Mouse (Mus musculus): ENCODE results near the gene Ibtk. TPM values are rescaled to one million over a fixed set of nuclear protein-coding genes. Genes with fewer than 3 reads are reported as not detected.
"Not testable (repeated sequence)": the region's sequence is repeated elsewhere in the genome, so short reads cannot be mapped to it uniquely, and the experiment has no call there.

The Ibtk gene
- 10 to 100 TPM; 25.5 to 27.6 (median 26.6) TPM for total RNA-seq (2022)

GRCm38 (mm10) chr9:85749142-85749921 lies at the start of gene Ibtk:
Gene Ibtk (minus strand): TSS chr9:85749334.
- DNase-seq (ENCODE audit: low spot score in 2 of 2) = peak; percentile 96 to 100

- DNase-seq (ENCODE audit: low spot score in 2 of 2) = not testable (repeated sequence)
These were observed 42.4 kb upstream of the Ibtk start for GRCm38 (mm10) chr9:85791521-85791920.

DNA sequence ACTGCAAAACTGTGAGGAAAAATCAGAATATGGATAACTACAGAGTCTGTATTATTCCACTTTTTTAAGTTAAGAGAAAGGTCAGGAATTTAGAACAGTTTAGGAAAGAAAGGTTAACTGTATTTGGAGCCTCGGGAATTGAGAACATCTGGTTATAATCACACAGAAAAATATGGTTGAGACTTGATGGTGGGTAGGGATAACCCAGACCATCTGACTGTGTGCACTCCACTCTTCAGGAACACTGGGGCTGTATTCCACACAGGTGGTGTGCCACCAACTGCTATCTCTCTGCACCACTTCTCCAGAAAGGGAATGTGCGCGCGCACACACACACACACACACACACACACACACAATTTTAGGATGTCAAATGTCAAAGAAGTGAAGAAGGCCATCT lies 31.1 kb upstream of the Ibtk start:
- DNase-seq (ENCODE audit: low spot score in 2 of 2) = no peak

GRCm38 (mm10) chr9:85779458-85779857 lies 30.3 kb upstream of the Ibtk start:
- no peak for DNase-seq (ENCODE audit: low spot score in 2 of 2)

- peak; percentile 13 to 64 for DNase-seq (ENCODE audit: low spot score in 2 of 2)
These were observed 28.4 kb upstream of the Ibtk start for GRCm38 (mm10) chr9:85777544-85777943.

DNA sequence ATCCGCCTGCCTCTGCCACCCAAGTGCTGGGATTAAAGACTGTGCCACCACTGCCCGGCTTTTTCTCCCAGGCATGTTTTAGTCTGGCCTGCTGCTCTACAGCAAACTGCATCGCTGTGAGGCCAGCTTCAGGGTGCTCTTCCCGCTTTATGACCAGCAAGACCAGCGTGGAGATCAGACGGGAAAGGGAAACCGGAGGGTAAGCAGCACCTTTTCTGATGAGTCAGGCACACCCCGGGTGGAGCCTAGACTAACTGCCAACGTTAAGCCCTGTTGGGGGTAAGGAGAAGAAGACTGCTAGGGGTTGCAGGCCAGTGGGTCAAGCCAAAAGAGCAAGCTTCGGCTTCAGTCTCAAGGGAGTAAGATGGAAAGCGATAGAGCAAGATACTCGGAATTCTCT lies 23.1 kb upstream of the Ibtk start:
- DNase-seq (ENCODE audit: low spot score in 2 of 2) = no peak

DNA sequence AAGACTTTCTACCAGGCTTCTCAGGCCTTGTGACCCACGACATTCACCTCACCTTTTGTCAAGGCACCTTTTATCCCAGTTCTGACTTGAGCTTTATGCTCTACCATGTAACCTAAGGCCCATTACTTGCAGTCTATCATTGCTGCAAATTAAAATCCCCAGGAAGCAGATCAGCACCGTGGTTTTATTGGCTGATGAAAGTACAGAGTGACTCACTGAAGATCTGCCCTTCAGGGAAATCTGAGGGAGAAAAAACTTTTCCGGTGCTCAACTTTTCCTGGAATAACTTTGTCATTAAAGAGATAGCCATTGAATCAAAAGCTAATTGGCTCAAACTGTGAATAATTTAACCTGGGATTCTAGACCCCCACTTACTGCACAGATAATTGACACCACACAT lies 22.3 kb upstream of the Ibtk start:
- DNase-seq (ENCODE audit: low spot score in 2 of 2) = no peak

DNA sequence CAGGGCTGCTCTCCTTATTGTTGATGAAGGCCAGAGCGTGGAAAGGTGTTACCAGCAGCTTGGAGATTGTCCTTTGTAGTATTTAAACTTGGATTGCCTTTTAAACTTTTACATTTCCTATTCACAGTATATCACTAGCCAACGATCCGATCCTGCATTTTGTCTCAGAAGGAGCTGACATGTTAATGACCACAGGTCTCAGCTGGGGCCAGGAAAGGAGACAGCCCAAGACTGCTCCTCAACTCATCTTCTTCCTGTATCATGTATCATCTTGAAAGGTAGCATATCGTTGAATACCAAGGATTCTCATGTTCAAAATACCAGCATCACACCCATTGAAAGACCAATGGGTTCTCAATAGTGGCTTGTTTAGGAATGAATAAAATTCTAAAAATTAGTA lies 21.2 kb upstream of the Ibtk start:
- no peak for DNase-seq (ENCODE audit: low spot score in 2 of 2)

- DNase-seq (ENCODE audit: low spot score in 2 of 2) = no peak
These were observed 20.1 kb upstream of the Ibtk start for GRCm38 (mm10) chr9:85769057-85769789.

DNA sequence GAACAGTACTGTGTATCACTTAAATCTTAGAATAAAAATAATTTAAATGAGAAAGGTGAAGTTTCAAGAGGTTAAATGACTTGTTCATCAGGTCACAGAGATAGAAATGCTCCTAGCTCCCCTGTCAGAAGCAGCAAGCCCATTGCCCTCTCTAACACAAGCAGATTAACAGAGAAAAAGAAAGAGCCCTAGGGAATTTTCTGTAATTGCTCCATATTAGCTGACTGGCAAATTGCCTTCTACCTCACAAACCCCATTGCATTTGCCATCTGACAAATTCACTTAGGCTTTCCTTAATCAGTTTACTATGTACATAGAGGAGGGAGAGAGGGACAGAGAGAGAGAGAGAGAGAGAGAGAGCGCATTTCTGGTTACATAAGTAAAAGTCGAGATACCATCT lies 18.1 kb upstream of the Ibtk start:
- no peak for DNase-seq (ENCODE audit: low spot score in 2 of 2)

DNA sequence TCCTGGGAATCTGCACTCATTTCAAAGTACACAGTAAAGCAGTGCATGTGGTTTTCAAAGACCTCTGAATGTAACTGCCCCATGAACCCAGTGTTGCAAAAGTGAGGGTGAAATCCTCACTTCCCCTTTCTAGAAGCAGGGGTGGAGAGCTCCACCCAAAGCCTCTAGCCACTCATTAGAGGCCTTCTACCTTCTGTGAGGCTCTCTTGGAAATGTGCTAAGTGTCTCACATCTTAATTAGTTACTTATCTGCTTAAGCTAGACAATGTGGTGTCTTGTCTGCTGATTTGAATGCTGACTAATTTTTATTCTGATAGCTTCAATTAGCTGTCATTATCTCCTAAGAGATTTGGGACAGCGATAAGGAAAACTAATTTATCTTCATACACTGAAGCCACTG lies 13.3 kb upstream of the Ibtk start:
- DNase-seq (ENCODE audit: low spot score in 2 of 2) = no peak

GRCm38 (mm10) chr9:85750797-85751196 lies 1.7 kb upstream of the Ibtk start:
- no peak for DNase-seq (ENCODE audit: low spot score in 2 of 2)

DNA sequence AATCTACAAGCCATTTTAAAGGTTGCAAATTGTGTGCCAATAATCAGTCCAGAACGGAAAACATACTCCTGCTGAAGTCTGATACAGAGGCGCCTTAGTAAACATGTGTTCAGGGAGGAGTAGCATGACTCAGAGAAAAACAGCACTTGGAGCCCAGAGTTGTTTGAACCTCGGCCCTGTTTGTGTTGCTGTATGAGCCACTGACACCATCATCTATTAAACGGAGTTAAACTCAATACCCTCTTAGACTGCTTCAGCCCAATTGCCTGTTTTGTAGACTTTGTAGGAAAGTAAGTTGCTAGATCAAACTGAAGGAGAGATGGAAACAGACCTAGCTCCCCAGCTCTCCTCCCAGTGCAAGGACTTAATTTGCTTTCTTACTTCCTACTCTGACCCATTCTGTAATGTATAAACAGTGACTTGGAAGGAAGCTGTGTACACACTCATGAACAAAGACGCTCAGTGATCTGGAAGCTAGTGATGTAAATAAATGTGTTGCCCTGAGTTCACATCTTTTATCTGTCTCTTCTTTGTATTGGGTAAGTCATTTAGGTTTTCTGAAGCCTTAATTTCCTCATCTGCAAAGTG lies 882 bp upstream of the Ibtk start:
- no peak for DNase-seq (ENCODE audit: low spot score in 2 of 2)

- DNase-seq (ENCODE audit: low spot score in 2 of 2) = peak; percentile 51 to 70
These were observed 661 bp downstream of the Ibtk start for GRCm38 (mm10) chr9:85748204-85749141.

- DNase-seq (ENCODE audit: low spot score in 2 of 2) = no peak
These were observed 3.6 kb downstream of the Ibtk start for GRCm38 (mm10) chr9:85745566-85745965.

GRCm38 (mm10) chr9:85743358-85743757 lies 5.8 kb downstream of the Ibtk start:
- DNase-seq (ENCODE audit: low spot score in 2 of 2) = no peak

DNA sequence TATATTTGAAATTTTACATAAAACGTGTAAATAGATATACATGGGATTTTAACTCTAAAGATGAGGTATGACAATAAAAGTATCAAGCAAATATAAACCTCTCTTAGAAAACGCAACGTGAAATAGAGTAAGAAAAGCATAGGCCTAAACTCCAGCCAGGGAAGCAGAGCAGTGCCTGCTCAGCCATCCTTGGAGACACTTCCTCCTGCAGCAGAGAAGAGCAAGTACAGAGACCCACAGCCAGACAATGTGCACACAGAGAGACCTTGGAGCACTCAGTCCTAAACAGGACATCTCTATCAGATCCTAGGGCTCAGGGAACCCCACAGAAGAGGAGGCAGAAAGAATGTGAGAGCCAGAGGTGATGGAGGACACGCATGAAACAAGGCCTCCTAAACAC lies 7.0 kb downstream of the Ibtk start:
- no peak for DNase-seq (ENCODE audit: low spot score in 2 of 2)

DNA sequence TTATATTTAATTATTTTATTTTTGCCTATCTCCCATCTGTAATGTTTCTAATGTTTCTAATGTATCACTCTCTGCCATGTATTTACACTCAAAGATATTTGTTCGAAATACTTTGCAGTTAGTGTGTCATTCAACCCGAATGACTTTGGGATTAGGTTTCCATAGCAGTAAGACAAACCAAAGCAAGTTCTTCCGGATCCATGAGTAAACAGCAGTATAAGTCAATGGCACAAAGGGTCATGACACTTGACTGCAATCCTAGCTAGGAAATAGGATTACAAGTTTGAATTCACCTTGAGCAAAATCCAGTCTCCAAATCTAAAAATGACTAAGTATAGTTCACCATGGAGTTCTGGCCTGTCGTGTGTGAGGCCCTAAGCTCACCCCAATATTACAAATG lies 9.9 kb downstream of the Ibtk start:
- no peak for DNase-seq (ENCODE audit: low spot score in 2 of 2)

DNA sequence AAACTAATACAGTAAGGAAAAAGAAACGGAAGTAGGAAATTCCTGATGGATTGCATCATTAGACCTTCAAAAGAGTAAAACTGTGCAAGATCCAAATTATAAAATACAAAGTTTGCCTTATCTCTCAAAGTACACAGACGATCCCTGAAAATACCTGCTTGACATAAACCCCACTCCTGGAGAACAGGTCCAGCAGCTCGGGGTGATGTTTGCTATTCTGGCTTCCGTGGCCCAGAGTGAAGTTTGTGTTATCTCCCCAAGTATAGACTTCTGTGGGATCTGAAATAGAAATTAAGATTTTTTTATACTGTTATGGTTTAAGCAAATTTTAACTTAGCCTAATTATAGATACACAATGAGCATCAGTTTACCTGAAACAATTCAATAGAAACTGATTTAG lies 14.3 kb downstream of the Ibtk start:
- no peak for DNase-seq (ENCODE audit: low spot score in 2 of 2)

- no peak for DNase-seq (ENCODE audit: low spot score in 2 of 2)
These were observed 25.1 kb downstream of the Ibtk start for GRCm38 (mm10) chr9:85724078-85724477.

DNA sequence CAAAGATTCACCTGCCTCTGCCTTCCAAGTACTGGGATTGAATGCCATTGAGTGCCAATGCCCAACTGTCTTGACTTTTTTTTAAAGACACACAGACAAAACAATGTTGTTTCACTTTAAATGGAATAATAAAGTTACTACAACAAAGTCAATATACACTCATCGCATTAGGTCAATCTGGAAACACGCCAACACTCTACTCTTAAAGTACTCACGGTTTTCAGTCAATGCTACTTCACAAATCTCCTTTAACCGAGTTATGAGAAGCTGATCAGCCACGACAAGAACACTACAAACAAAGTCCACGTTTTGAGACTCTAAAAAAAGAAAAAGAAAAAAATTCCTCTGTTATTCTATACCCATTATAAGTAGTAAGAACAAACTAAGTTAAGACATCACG lies 31.8 kb downstream of the Ibtk start:
- no peak for DNase-seq (ENCODE audit: low spot score in 2 of 2)
